Mouse (Mus musculus): Measurements from ENCODE around the gene Apbb1ip. TPM values are rescaled to one million over a fixed set of nuclear protein-coding genes. Genes with fewer than 3 reads are reported as not detected.
A peak's percentile ranks its signal among the peaks of the same experiment; 100 is the strongest.

Apbb1ip gene
- polyA plus RNA-seq, 1 experiment, result 45.2 TPM

DNA sequence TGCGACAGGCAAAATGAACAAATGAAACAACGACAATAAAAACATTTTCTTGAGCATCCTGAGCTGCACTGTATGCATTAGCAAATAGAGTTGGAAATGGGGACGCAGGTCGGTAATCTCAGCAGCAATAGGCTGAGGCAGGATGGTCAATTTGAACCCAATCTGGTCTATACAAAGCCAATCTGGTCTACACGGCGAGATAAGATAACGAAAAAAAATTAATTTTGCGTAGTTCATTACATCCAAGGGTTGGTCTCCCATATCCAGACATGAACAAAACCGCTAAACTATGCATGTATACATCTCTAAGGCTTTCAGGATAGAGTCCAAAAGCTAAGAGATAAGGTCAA is 121.0 kb downstream of the Apbb1ip start:
- no peak overlapping the region for H3K27ac ChIP-seq (ENCODE audit: control insufficient read depth, insufficient read depth, low read length)
- no peaks in the 10 kb centered on the region for H3K4me1 ChIP-seq (replicated peaks; ENCODE audit: control insufficient read depth, insufficient read depth, low read length)
- WGBS, result 23% methylated on average over 9 of the region's 9 CpGs
- H3K4me3 ChIP-seq (ENCODE audit: control insufficient read depth, insufficient read depth, low read length), result peak overlapping the region; percentile 86
- H3K27me3 ChIP-seq (ENCODE audit: control insufficient read depth, insufficient read depth, low read length), result no peaks in the 10 kb centered on the region
- no peak for TF ChIP-seq POLR2A (IDR thresholded peaks at IDR 0.05; ENCODE audit: control insufficient read depth, extremely low read depth, insufficient read depth, low read length, poor library complexity)
- TF ChIP-seq CTCF (IDR thresholded peaks at IDR 0.05; ENCODE audit: borderline replicate concordance, control insufficient read depth, extremely low read depth, insufficient read depth, low read length, poor library complexity), result no peak
- no peak for DNase-seq
- no peaks in the 10 kb centered on the region for H3K36me3 ChIP-seq (ENCODE audit: control insufficient read depth, insufficient read depth, low read length)

DNA sequence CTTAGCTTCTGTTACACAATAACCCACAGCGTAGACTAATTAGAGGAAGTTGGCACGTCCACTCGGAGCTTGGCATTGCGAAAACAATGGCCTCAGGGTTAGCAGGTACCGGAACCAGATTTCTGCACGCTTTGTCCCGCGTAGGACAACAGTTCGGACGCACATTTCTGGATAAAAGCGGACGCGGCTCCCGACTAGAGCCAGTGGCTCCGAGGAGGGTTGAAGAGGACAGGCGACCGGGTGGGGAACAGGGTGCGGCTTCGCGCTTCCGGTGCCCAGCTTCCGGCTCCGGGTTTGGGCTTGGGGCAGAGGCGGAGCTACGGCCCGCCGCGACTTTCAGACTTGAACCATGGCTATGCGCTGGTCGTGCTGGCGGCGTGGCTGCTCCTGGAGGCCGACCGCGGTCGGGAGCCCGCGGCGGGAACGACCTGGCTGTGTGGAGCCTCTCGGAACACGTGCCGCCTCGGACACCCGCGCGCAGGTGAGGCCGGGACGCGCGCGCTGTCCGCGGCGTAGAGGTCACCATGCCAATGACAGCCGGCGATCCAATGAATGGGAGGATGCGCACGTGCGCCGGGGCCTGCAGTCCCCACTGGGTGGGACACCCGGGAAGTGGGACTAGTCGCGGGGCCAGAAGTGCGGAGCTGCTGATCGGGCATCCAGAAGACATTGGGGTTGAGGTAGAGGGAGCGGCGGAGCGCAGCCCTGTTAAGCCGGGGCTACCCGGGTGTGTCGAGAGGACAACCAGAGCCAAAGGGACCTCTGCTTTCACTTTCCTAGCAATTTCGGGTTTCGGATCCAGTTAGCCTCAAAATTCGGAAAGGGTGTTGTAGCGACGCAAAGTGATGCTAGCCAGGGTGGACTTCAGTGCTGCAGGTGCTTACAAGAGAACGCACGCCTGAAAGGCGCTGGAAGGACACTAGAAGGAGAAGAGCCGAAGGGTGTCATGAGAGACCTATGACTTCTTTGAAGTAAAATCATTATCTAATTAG is 121.7 kb downstream of the Apbb1ip start, which contains the start of gene Pdss1:
TSS of gene Pdss1 (plus strand) at position 241 of the 992 bp plus-strand sequence.
- no peaks in the 10 kb centered on the region for H3K4me1 ChIP-seq (replicated peaks; ENCODE audit: control insufficient read depth, insufficient read depth, low read length)
- DNase-seq, result peak; percentile 79
- no peak within 1 kb of the TSS for H3K27ac ChIP-seq (ENCODE audit: control insufficient read depth, insufficient read depth, low read length)
- H3K27me3 ChIP-seq (ENCODE audit: control insufficient read depth, insufficient read depth, low read length), result no peaks in the 10 kb centered on the region
- peak within 1 kb of the TSS; percentile 86 for H3K4me3 ChIP-seq (ENCODE audit: control insufficient read depth, insufficient read depth, low read length)
- H3K36me3 ChIP-seq (ENCODE audit: control insufficient read depth, insufficient read depth, low read length), result no peaks in the 10 kb centered on the region
- WGBS, result under 1% methylated on average over 81 of the region's 81 CpGs
- peak; percentile 81 for TF ChIP-seq POLR2A (IDR thresholded peaks at IDR 0.05; ENCODE audit: control insufficient read depth, extremely low read depth, insufficient read depth, low read length, poor library complexity)
- TF ChIP-seq CTCF (IDR thresholded peaks at IDR 0.05; ENCODE audit: borderline replicate concordance, control insufficient read depth, extremely low read depth, insufficient read depth, low read length, poor library complexity), result peak; percentile 29; the same call in 1 of the 2 replicates

DNA sequence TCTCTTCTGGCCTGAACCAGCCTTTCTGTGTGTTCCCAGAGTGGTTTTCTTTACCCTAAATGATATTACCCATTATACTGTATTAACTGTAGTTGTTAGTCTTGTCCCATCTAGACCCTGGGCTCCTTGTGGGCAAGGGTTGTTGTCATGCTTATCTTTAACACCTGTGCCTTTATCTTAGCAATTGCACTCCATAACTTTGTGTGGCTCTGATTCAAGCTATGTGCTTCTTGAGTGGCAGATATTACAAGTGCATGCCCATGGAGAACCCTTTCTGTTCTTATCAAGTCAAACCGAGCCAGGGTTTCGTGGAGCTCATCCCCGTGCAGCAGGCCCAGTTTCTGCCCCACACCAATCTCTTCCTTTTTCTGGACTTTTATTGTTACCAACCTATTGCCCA is 130.1 kb downstream of the Apbb1ip start:
- Histone ChIP-seq H3K27ac (ENCODE audit: control insufficient read depth, insufficient read depth, low read length) (no peak overlapping the region), H3K36me3 (ENCODE audit: control insufficient read depth, insufficient read depth, low read length) (peaks cover 20% of the 10 kb centered on the region), H3K4me3 (ENCODE audit: control insufficient read depth, insufficient read depth, low read length) (no peak overlapping the region), H3K4me1 (replicated peaks; ENCODE audit: control insufficient read depth, insufficient read depth, low read length) (no peaks in the 10 kb centered on the region), H3K27me3 (ENCODE audit: control insufficient read depth, insufficient read depth, low read length) (no peaks in the 10 kb centered on the region)
- 99% methylated on average over 3 of the region's 3 CpGs for WGBS
- TF ChIP-seq POLR2A (IDR thresholded peaks at IDR 0.05; ENCODE audit: control insufficient read depth, extremely low read depth, insufficient read depth, low read length, poor library complexity) (no peak), CTCF (IDR thresholded peaks at IDR 0.05; ENCODE audit: borderline replicate concordance, control insufficient read depth, extremely low read depth, insufficient read depth, low read length, poor library complexity) (no peak)
- no peak for DNase-seq

DNA sequence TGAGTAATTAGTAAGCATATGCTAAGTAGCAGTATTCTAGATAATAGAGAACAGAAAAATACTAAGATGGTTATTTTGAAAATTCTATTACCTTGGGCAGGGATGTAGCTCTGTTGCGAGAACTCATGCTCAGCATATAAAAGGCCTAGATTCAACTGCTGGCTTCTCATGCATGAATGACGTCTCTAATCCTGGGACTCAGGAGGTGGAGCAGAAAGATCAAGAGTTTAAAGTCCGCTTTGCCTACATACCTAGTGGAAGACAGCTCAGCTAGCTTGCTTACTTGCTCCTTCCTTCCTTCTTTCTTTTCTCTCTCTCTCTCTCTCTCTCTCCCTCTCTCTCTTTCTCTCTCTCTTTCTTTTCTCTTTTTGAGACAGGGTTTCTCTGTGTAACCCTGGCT is 140.5 kb downstream of the Apbb1ip start:
- Histone ChIP-seq H3K4me1 (replicated peaks; ENCODE audit: control insufficient read depth, insufficient read depth, low read length) (no peaks in the 10 kb centered on the region), H3K4me3 (ENCODE audit: control insufficient read depth, insufficient read depth, low read length) (no peak overlapping the region), H3K27ac (ENCODE audit: control insufficient read depth, insufficient read depth, low read length) (no peak overlapping the region), H3K36me3 (ENCODE audit: control insufficient read depth, insufficient read depth, low read length) (peaks cover 9% of the 10 kb centered on the region), H3K27me3 (ENCODE audit: control insufficient read depth, insufficient read depth, low read length) (no peaks in the 10 kb centered on the region)
- TF ChIP-seq POLR2A (IDR thresholded peaks at IDR 0.05; ENCODE audit: control insufficient read depth, extremely low read depth, insufficient read depth, low read length, poor library complexity) (no peak), CTCF (IDR thresholded peaks at IDR 0.05; ENCODE audit: borderline replicate concordance, control insufficient read depth, extremely low read depth, insufficient read depth, low read length, poor library complexity) (no peak)
- no peak for DNase-seq
- 96% methylated on average over 3 of the region's 3 CpGs for WGBS

DNA sequence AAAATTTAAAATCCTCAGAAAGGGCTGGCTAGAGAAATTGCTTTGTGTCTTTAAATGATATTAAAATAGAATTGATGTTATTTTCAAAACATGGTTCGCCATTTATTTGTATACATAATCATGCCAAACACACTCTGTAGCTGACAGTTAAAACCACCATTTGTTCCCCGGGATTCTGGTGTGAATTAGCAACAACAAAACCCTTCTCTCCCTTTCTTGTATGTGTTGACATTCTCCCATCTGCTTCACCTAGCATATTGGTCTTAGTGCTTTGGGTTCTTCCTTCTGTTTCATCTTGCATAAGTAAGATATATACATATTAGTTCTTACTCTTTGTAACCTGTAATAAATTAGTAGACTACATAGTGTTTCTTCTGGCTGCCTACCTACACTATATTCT is 144.8 kb downstream of the Apbb1ip start:
- 99% methylated on average over 2 of the region's 2 CpGs for WGBS
- H3K27me3 ChIP-seq (ENCODE audit: control insufficient read depth, insufficient read depth, low read length), result no peaks in the 10 kb centered on the region
- H3K4me3 ChIP-seq (ENCODE audit: control insufficient read depth, insufficient read depth, low read length), result no peak overlapping the region
- DNase-seq, result no peak
- H3K36me3 ChIP-seq (ENCODE audit: control insufficient read depth, insufficient read depth, low read length), result peaks cover 9% of the 10 kb centered on the region
- H3K27ac ChIP-seq (ENCODE audit: control insufficient read depth, insufficient read depth, low read length), result no peak overlapping the region
- no peaks in the 10 kb centered on the region for H3K4me1 ChIP-seq (replicated peaks; ENCODE audit: control insufficient read depth, insufficient read depth, low read length)
- no peak for TF ChIP-seq POLR2A (IDR thresholded peaks at IDR 0.05; ENCODE audit: control insufficient read depth, extremely low read depth, insufficient read depth, low read length, poor library complexity)
- no peak for TF ChIP-seq CTCF (IDR thresholded peaks at IDR 0.05; ENCODE audit: borderline replicate concordance, control insufficient read depth, extremely low read depth, insufficient read depth, low read length, poor library complexity)

Other genes starting within 250 kb of the Apbb1ip start
- gene Gad2, start 151.9 kb upstream of the Apbb1ip start, polyA plus RNA-seq (2012; rRNA removed), result not detected in 2 replicates
- gene Pdss1, start 121.4 kb downstream of the Apbb1ip start, polyA plus RNA-seq (2012; rRNA removed), result 6.4 and 7.1 TPM in 2 replicates